Mouse (Mus musculus) forebrain, embryonic 11.5 days (tissue): ENCODE measurements around the gene Pnldc1. TPM values are rescaled to one million over a fixed set of nuclear protein-coding genes. Genes with fewer than 3 reads are reported as not detected.
"Not testable (repeated sequence)": the region's sequence is repeated elsewhere in the genome, so short reads cannot be mapped to it uniquely, and the experiment has no call there.

Experiments used
- ATAC-seq: fragments of 200-750 bp; cut with Nextera tagmentation; replicated peaks from 2 replicates; pipeline ENCODE4 v1.8.0; 2017; ENCODE audit warnings: moderate TSS enrichment; ENCODE audit not compliant: low FRiP score
- DNase-seq: peaks from one replicate; pipeline ENCODE4 v3.0.0-alpha.2; 2017; ENCODE audit warnings: low spot score
- H3K27ac ChIP-seq: fragments of 300-500 bp; sonication (generic); 2 replicates; pipeline ENCODE4 v1.5.1; 2014; ENCODE audit warnings: low read depth, low read length
- H3K27me3 ChIP-seq: fragments of 300-500 bp; sonication (generic); 2 replicates; pipeline ENCODE4 v1.6.1; 2014; ENCODE audit warnings: mild to moderate bottlenecking, low read length, mixed read lengths; ENCODE audit not compliant: control insufficient read depth, insufficient read depth
- H3K36me3 ChIP-seq: fragments of 300-500 bp; sonication (generic); 2 replicates; pipeline ENCODE4 v1.6.1; 2014; ENCODE audit warnings: mild to moderate bottlenecking, low read length, moderate library complexity, mixed read lengths; ENCODE audit not compliant: control insufficient read depth, insufficient read depth
- H3K4me1 ChIP-seq: fragments of 300-500 bp; sonication (generic); replicated peaks from 2 replicates; pipeline ENCODE4 v1.6.1; 2014; ENCODE audit warnings: low read length, mixed read lengths; ENCODE audit not compliant: control insufficient read depth, insufficient read depth
- H3K4me2 ChIP-seq: fragments of 300-500 bp; sonication (generic); 2 replicates; pipeline ENCODE4 v1.6.1; 2014; ENCODE audit warnings: low read depth, mild to moderate bottlenecking, low read length, moderate library complexity, mixed read lengths; ENCODE audit not compliant: severe bottlenecking
- H3K4me3 ChIP-seq: fragments of 300-500 bp; sonication (generic); 2 replicates; pipeline ENCODE4 v1.5.1; 2014; ENCODE audit warnings: low read depth, low read length
- H3K9ac ChIP-seq: fragments of 300-500 bp; sonication (generic); 2 replicates; pipeline ENCODE4 v1.6.1; 2014; ENCODE audit warnings: low read length
- H3K9me3 ChIP-seq: fragments of 300-500 bp; sonication (generic); 2 replicates; pipeline ENCODE4 v1.6.1; 2016; ENCODE audit warnings: low read length, mixed read lengths; ENCODE audit not compliant: control insufficient read depth
- WGBS: fragments of 180-500 bp; shearing (Covaris S2); extraction: QIAGEN DNeasy Blood & Tissue Kit; methylation state at CpG from one replicate; pipeline ENCODE4 v1.1.7; 2014; 5-methylcytosine and 5-hydroxymethylcytosine counted together
- polyA plus RNA-seq: library from polyadenylated mRNA; unstranded; fragments of >200 nt; fragmentation: Nextera tagmentation; extraction: Ambion mirVana; gene quantifications from 2 replicates; pipeline ENCODE4 v1.2.1, GENCODE M21; 2014

The Pnldc1 gene
- polyA plus RNA-seq, 1 experiment from 2014 or later, result 1.8 TPM

DNA sequence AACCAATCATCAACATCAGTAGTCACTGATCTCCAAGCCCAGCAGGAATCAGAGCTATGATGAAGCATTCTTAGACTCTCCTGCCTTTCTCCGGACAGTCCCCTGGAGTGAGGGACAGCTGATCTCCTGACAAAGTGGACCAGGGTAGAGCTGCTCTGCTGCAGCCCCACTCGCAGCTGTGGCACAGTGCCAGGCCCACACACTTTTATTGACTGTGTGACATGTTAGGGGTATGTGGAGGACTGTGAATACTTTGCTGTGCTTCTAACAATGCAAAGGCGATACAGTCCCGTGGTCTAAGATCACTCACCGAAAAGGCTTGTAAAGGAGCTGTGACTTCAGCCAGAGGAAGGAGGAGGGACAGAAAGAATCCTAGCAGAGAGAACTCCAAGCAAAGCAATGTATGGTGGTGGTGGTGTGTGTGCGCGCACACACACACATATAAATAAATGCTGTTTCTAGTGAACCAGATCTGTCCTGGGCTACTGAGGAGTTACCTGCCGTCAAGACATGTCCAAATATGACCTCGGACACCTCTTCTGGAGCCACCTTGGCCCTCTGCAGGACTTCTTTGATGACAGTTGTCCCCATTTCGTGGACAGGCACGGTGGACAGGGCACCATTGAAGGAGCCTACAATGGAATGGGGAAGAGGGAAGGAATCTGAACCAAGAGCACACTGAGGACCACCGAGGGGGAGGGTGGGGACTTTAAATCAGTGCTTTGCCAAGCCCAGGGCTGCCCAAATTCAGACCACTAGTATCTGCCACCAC lies 29.5 kb upstream of the Pnldc1 start:
- H3K9ac ChIP-seq, H3K27me3 ChIP-seq, H3K4me1 ChIP-seq, H3K9me3 ChIP-seq, H3K36me3 ChIP-seq, DNase-seq, H3K27ac ChIP-seq: not testable (repeated sequence)
- ATAC-seq, result peak; percentile 43
- H3K4me3 ChIP-seq, result peak overlapping the region; percentile 16; the same call in 1 of the 2 replicates
- peak overlapping the region; percentile 44 for H3K4me2 ChIP-seq
- 59% methylated on average over 2 of the region's 12 CpGs for WGBS

DNA sequence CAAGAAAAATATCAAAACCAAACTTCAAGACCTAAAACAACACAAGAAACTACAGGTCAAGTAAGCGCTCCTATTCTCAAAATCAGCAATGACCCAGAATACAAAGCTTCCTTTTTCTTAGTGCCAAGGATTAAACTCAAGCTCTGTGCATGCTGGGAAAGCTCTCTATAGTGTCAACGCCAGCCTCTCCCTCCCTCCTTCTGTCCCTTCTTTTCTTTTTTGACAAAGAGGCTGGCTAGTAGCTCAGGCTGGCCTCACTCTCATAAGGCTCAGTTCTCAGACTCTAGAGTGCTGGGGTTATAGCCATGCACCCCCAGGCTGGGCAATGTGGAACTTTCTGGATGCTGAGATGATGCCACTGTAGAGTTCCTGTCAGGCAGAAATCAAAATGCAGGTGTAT lies 28.0 kb upstream of the Pnldc1 start:
- Histone ChIP-seq H3K4me3 (no peak overlapping the region), H3K27ac (no peak overlapping the region), H3K27me3 (no peaks in the 10 kb centered on the region), H3K9me3 (no peaks in the 10 kb centered on the region), H3K4me2 (no peak overlapping the region), H3K9ac (no peak overlapping the region), H3K36me3 (no peaks in the 10 kb centered on the region; the same call in 1 of the 2 replicates), H3K4me1 (peaks cover 3% of the 10 kb centered on the region; the same call in 1 of the 2 replicates)
- DNase-seq (no peak), ATAC-seq (peak; percentile 31; the same call in 1 of the 2 replicates)
- 23% methylated on average over 2 of the region's 2 CpGs for WGBS

GRCm38 (mm10) chr17:12937412-12937970 lies 27.5 kb upstream of the Pnldc1 start:
- no peak overlapping the region for H3K4me2 ChIP-seq
- no peak overlapping the region for H3K4me3 ChIP-seq
- H3K9ac ChIP-seq, result no peak overlapping the region
- no peaks in the 10 kb centered on the region; the same call in 1 of the 2 replicates for H3K36me3 ChIP-seq
- H3K9me3 ChIP-seq, result no peaks in the 10 kb centered on the region
- no peak for DNase-seq
- 85% methylated on average over 2 of the region's 2 CpGs for WGBS
- H3K27me3 ChIP-seq, result no peaks in the 10 kb centered on the region
- no peak for ATAC-seq
- H3K27ac ChIP-seq, result no peak overlapping the region
- peaks cover 3% of the 10 kb centered on the region; the same call in 1 of the 2 replicates for H3K4me1 ChIP-seq

DNA sequence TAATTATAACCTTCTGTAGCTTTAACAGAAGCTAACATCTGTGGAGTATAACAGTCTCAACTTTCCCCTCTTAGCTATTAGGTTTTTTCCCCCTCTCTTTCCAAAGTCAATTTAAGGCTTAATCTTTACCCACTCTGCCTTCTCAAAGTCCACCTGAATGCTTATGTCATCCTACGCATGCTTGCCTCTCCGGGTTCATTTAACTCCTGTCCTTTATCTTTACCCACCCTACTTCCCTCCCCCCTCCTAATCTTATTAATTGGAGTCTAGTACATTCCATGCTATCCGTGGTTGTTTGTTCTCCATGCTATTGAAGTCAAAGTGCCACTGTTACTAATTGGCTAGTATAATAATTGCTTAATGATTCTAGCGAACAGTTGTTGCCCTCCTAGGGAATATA lies 25.7 kb upstream of the Pnldc1 start:
- H3K4me2 ChIP-seq, result no peak overlapping the region
- no peaks in the 10 kb centered on the region for H3K9me3 ChIP-seq
- no peak overlapping the region for H3K9ac ChIP-seq
- no peaks in the 10 kb centered on the region for H3K27me3 ChIP-seq
- H3K36me3 ChIP-seq, result no peaks in the 10 kb centered on the region
- WGBS, result 25% methylated on average over 4 of the region's 4 CpGs
- no peak overlapping the region for H3K4me3 ChIP-seq
- no peak for DNase-seq
- 0 out of 2 replicates have a peak, but pooled peaks have one; percentile 6 for ATAC-seq
- peaks cover 3% of the 10 kb centered on the region; the same call in 1 of the 2 replicates for H3K4me1 ChIP-seq
- no peak overlapping the region for H3K27ac ChIP-seq

- not testable (repeated sequence) for H3K27me3 ChIP-seq, H3K4me1 ChIP-seq, H3K4me2 ChIP-seq, DNase-seq, H3K9me3 ChIP-seq, ATAC-seq, H3K9ac ChIP-seq, H3K27ac ChIP-seq, H3K4me3 ChIP-seq, H3K36me3 ChIP-seq
- WGBS, result 92% methylated on average over 5 of the region's 5 CpGs
Observed at GRCm38 (mm10) chr17:12931576-12931975, 21.5 kb upstream of the Pnldc1 start.

DNA sequence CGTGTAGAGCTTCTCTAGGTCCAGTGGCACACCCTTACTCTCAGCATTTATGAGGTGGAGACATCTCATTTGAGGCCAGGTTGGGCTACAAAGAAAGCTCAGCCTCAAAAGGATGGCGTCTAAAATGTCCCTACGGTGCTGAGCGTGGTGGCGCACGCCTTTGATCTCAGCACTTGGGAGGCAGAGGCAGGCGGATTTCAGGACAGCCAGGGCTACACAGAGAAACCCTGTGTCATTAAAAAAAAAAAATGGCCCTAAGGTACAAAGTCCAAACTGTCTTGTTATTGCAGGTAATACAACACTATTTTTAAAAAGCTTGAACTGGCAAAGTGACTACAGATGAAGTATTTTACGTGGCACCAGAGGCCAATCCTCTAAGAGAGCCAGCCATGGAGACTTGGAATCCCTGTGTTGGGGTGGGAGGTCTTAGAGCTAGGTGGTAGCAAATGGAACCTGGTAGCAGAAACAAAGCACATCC lies 15.7 kb upstream of the Pnldc1 start:
- DNase-seq, result no peak
- WGBS, result 89% methylated on average over 8 of the region's 8 CpGs
- no peak overlapping the region for H3K27ac ChIP-seq

GRCm38 (mm10) chr17:12925001-12925400 lies 15.0 kb upstream of the Pnldc1 start:
- 93% methylated on average over 3 of the region's 3 CpGs for WGBS
- no peaks in the 10 kb centered on the region for H3K9me3 ChIP-seq
- no peak for ATAC-seq
- no peaks in the 10 kb centered on the region for H3K4me1 ChIP-seq
- H3K4me2 ChIP-seq, result no peak overlapping the region
- H3K27me3 ChIP-seq, result no peaks in the 10 kb centered on the region
- no peak overlapping the region for H3K4me3 ChIP-seq
- H3K9ac ChIP-seq, result no peak overlapping the region
- peaks cover 25% of the 10 kb centered on the region; the same call in 1 of the 2 replicates for H3K36me3 ChIP-seq
- DNase-seq, result no peak
- H3K27ac ChIP-seq, result no peak overlapping the region

More for the DNA sequence above, 15.7 kb upstream of the Pnldc1 start:
- Histone ChIP-seq H3K27me3 (no peaks in the 10 kb centered on the region), H3K4me3 (no peak overlapping the region), H3K4me2 (no peak overlapping the region), H3K4me1 (no peaks in the 10 kb centered on the region), H3K9ac (no peak overlapping the region), H3K9me3 (no peaks in the 10 kb centered on the region), H3K36me3 (peaks cover 22% of the 10 kb centered on the region; the same call in 1 of the 2 replicates)
- ATAC-seq, result no peak

DNA sequence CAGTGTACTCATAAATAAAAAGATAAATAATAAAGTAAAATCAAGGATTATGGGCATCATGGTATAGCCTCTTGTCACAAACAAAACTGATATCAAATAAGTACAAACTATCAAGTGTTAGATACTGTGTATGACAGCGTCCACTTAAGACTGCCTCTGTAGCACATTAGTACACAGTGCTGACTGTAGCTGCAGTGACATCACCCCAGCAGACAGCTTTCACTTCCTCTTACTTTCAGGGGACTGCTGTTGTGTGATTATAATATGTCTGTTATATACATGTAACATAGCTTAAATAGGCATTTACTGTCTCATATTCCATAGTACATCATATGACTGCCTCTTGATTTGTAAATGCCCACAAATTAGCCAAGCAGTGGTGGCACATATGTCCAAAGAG lies 11.0 kb upstream of the Pnldc1 start:
- DNase-seq, result no peak
- Histone ChIP-seq H3K4me1 (0 out of 2 replicates have a peak, but pooled peaks cover 2% of the 10 kb centered on the region), H3K9me3 (no peaks in the 10 kb centered on the region), H3K36me3 (peaks cover 32% of the 10 kb centered on the region; the same call in 1 of the 2 replicates), H3K4me3 (no peak overlapping the region), H3K27ac (no peak overlapping the region), H3K27me3 (no peaks in the 10 kb centered on the region), H3K9ac (no peak overlapping the region), H3K4me2 (no peak overlapping the region)
- no peak for ATAC-seq
- WGBS, result 100% methylated on average over 1 of the region's 1 CpGs
